Mouse (Mus musculus): ENCODE data around the gene Zfp513.

Gene Zfp513

GRCm38 (mm10) chr5:31164878-31165277, 37.2 kb downstream of the Zfp513 start:
- DNase-seq (ENCODE audit: low spot score): no peak

GRCm38 (mm10) chr5:31162462-31162861, 39.6 kb downstream of the Zfp513 start:
- no peak for DNase-seq (ENCODE audit: low spot score)

GRCm38 (mm10) chr5:31154152-31154553, 48.0 kb downstream of the Zfp513 start, which contains the start of gene Mpv17:
TSS of gene Mpv17 (minus strand) at chr5:31154251.
- peak; percentile 82 for DNase-seq (ENCODE audit: low spot score)

- no peak for DNase-seq (ENCODE audit: low spot score)
Measured at GRCm38 (mm10) chr5:31153516-31154151, 48.5 kb downstream of the Zfp513 start.

GRCm38 (mm10) chr5:31151746-31152145, 50.4 kb downstream of the Zfp513 start:
- peak; percentile 35 for DNase-seq (ENCODE audit: low spot score)

- no peak for DNase-seq (ENCODE audit: low spot score)
Measured at GRCm38 (mm10) chr5:31149781-31150180, 52.3 kb downstream of the Zfp513 start.
